Comparison of ENCODE assay signal across 13 mouse cellular contexts in the genomic region with DNA sequence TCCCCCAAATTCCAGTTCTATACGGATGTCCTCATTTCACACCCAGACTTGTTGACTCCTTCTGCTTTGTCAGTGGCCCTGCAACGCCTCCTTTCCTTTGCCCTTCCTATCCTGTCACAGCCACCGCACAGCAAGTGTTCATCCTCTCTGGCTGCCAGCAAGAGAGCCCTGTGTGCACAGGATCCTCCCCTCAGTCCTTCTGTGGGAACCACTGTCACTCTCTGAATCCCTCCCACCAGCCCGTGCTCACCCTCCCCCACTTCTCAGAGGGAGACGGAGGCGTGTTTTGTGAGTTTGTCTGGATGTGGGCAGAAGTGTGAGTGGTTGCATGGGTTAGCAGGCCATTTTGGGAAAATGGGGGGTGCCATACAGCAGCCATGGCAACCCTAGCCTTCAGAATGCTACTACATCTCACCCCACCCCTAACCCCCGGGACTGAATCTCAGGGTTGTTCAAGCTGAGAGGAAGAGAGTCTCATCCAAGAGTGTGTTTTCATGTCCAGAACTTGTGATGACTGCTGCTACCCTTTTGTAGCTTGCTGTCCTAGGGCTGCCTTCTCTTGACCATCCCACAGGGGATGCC. TPM values are rescaled to one million over a fixed set of nuclear protein-coding genes. Genes with fewer than 3 reads are reported as not detected.
DNase-seq lines count a peak whose midpoint lies in the region; ATAC-seq lines count a peak whose summit lies in the region.
"Had no signal": no experiment of that assay in that cellular context is flagged by ENCODE, and none has a peak within 500 bp of the region (broad histone marks: within the 10 kb centered on the region; RNA-seq: fewer than 3 reads in every experiment).

No protein-coding gene starts in this region.

- H3K4me3 ChIP-seq in kidney, embryonic 15.5 days (replicated peaks), result no peak overlapping the region
- H3K4me3 ChIP-seq in neural tube, embryonic 11.5 days (ENCODE audit: low read depth, low read length), result no peak overlapping the region
- H3K4me3 ChIP-seq in hindbrain, embryonic 15.5 days, result no peak overlapping the region
- H3K4me3 ChIP-seq in embryonic facial prominence, embryonic 10.5 days, result no peak overlapping the region
- H3K4me3 ChIP-seq: liver, embryonic 12.5 days had no signal

- peak; percentile 70 for ATAC-seq in kidney, embryonic 15.5 days (replicated peaks; ENCODE audit: low FRiP score)
- ATAC-seq in neural tube, embryonic 11.5 days (ENCODE audit: insufficient read depth, low FRiP score, low TSS enrichment), result no peak
- peak; percentile 73 for ATAC-seq in hindbrain, embryonic 15.5 days (ENCODE audit: low FRiP score, low read depth)
- ATAC-seq: intestine, postnatal 0 days; liver, embryonic 12.5 days had no signal

- H3K36me3 ChIP-seq in kidney, embryonic 15.5 days, result peaks cover 5% of the 10 kb centered on the region; the same call in 1 of the 2 replicates
- no peaks in the 10 kb centered on the region for H3K36me3 ChIP-seq in neural tube, embryonic 11.5 days (ENCODE audit: control insufficient read depth, insufficient read depth, low read length)
- 0 out of 2 replicates have a peak, but pooled peaks cover 4% of the 10 kb centered on the region for H3K36me3 ChIP-seq in hindbrain, embryonic 15.5 days
- H3K36me3 ChIP-seq in embryonic facial prominence, embryonic 10.5 days (replicated peaks), result 0 out of 2 replicates have a peak, but pooled peaks cover 2% of the 10 kb centered on the region

- H3K27me3 ChIP-seq in kidney, embryonic 15.5 days, result no peaks in the 10 kb centered on the region
- H3K27me3 ChIP-seq in neural tube, embryonic 11.5 days (ENCODE audit: control insufficient read depth, insufficient read depth, low read length), result no peaks in the 10 kb centered on the region
- no peaks in the 10 kb centered on the region for H3K27me3 ChIP-seq in hindbrain, embryonic 15.5 days
- H3K27me3 ChIP-seq in embryonic facial prominence, embryonic 10.5 days (replicated peaks; ENCODE audit: low read depth, poor library complexity, severe bottlenecking), result no peaks in the 10 kb centered on the region
- H3K27me3 ChIP-seq: liver, embryonic 12.5 days had no signal

- H3K9me3 ChIP-seq in kidney, embryonic 15.5 days (replicated peaks), result no peaks in the 10 kb centered on the region
- no peaks in the 10 kb centered on the region for H3K9me3 ChIP-seq in neural tube, embryonic 11.5 days (ENCODE audit: control insufficient read depth, low read length)
- no peaks in the 10 kb centered on the region for H3K9me3 ChIP-seq in hindbrain, embryonic 15.5 days
- no peaks in the 10 kb centered on the region for H3K9me3 ChIP-seq in embryonic facial prominence, embryonic 10.5 days
- H3K9me3 ChIP-seq: liver, embryonic 12.5 days had no signal

- H3K4me2 ChIP-seq in kidney, embryonic 15.5 days, result no peak overlapping the region
- no peak overlapping the region for H3K4me2 ChIP-seq in neural tube, embryonic 11.5 days (ENCODE audit: low read depth)
- no peak overlapping the region for H3K4me2 ChIP-seq in hindbrain, embryonic 15.5 days
- H3K4me2 ChIP-seq: liver, embryonic 12.5 days had no signal

- 26% methylated on average over 7 of the region's 7 CpGs for WGBS in kidney, embryonic 15.5 days
- WGBS in neural tube, embryonic 11.5 days, result 47% methylated on average over 7 of the region's 7 CpGs
- 19% methylated on average over 7 of the region's 7 CpGs for WGBS in hindbrain, embryonic 15.5 days
- 44% methylated on average over 7 of the region's 7 CpGs for WGBS in embryonic facial prominence, embryonic 10.5 days

- H3K4me1 ChIP-seq in kidney, embryonic 15.5 days, result peaks cover 6% of the 10 kb centered on the region
- H3K4me1 ChIP-seq in neural tube, embryonic 11.5 days (ENCODE audit: control insufficient read depth, insufficient read depth, low read length), result no peaks in the 10 kb centered on the region; the same call in 1 of the 2 replicates
- H3K4me1 ChIP-seq in hindbrain, embryonic 15.5 days (replicated peaks), result peaks cover 5% of the 10 kb centered on the region; the same call in 1 of the 2 replicates
- H3K4me1 ChIP-seq in embryonic facial prominence, embryonic 10.5 days, result peaks cover 6% of the 10 kb centered on the region

- H3K9ac ChIP-seq in kidney, embryonic 15.5 days, result no peak overlapping the region
- no peak overlapping the region for H3K9ac ChIP-seq in neural tube, embryonic 11.5 days (ENCODE audit: low read length)
- no peak overlapping the region for H3K9ac ChIP-seq in hindbrain, embryonic 15.5 days
- H3K9ac ChIP-seq: liver, embryonic 12.5 days had no signal

- DNase-seq in kidney, postnatal 36 days, result no peak
- peak; percentile 17 for DNase-seq in neural tube, embryonic 11.5 days (ENCODE audit: low spot score)
- no peak for DNase-seq in neural tube, embryonic 10.5 days (ENCODE audit: extremely low spot score, low spot score)
- DNase-seq in right cerebral cortex, postnatal 25 days, result peak; percentile 44
- DNase-seq in embryonic facial prominence, embryonic 10.5 days (ENCODE audit: low spot score), result no peak
- no peak for DNase-seq in spleen, adult 18-20 months
- DNase-seq: adrenal gland, postnatal 25 days; thymus, adult 2 months had no signal

- no peak overlapping the region for H3K27ac ChIP-seq in kidney, embryonic 15.5 days
- H3K27ac ChIP-seq in neural tube, embryonic 11.5 days (ENCODE audit: low read depth, low read length), result no peak overlapping the region
- H3K27ac ChIP-seq in hindbrain, embryonic 15.5 days (replicated peaks), result no peak overlapping the region
- H3K27ac ChIP-seq in embryonic facial prominence, embryonic 10.5 days (replicated peaks), result no peak overlapping the region
- H3K27ac ChIP-seq: liver, embryonic 12.5 days had no signal

RNA-seq across cellular contexts. Expression of gene Gm17364, which starts 5.9 kb away (rescaled TPM):
- not detected in 2 replicates for polyA plus RNA-seq in kidney, embryonic 15.5 days (2015; fragmentation: Nextera tagmentation; extraction: Ambion mirVana)
- not detected in 2 replicates for polyA plus RNA-seq in neural tube, embryonic 11.5 days (2014; fragmentation: Nextera tagmentation; extraction: Ambion mirVana)
- not detected in 2 replicates for polyA plus RNA-seq in hindbrain, embryonic 15.5 days (2015; fragmentation: Nextera tagmentation; extraction: Ambion mirVana)
- polyA plus RNA-seq in embryonic facial prominence, embryonic 10.5 days (2016; fragmentation: Nextera tagmentation; extraction: Ambion mirVana), result not detected in 2 replicates
- polyA plus RNA-seq: cortical plate, adult 2 months; intestine, postnatal 0 days; liver, embryonic 12.5 days; thymus, adult 2 months had no signal

RNA-seq across cellular contexts. Expression of gene Smim13, which starts 18.3 kb away (rescaled TPM):
- 10.1 and 10.7 TPM in 2 replicates for polyA plus RNA-seq in kidney, embryonic 15.5 days (2015; fragmentation: Nextera tagmentation; extraction: Ambion mirVana)
- polyA plus RNA-seq in neural tube, embryonic 11.5 days (2014; fragmentation: Nextera tagmentation; extraction: Ambion mirVana), result 17.8 and 19.4 TPM in 2 replicates
- 28.6 and 30.6 TPM in 2 replicates for polyA plus RNA-seq in hindbrain, embryonic 15.5 days (2015; fragmentation: Nextera tagmentation; extraction: Ambion mirVana)
- 11.3 and 12.1 TPM in 2 replicates for polyA plus RNA-seq in embryonic facial prominence, embryonic 10.5 days (2016; fragmentation: Nextera tagmentation; extraction: Ambion mirVana)

RNA-seq across cellular contexts. Expression of gene Elovl2, which starts 47.7 kb away (rescaled TPM):
- polyA plus RNA-seq in kidney, embryonic 15.5 days (2015; fragmentation: Nextera tagmentation; extraction: Ambion mirVana), result 16.8 and 19.2 TPM in 2 replicates
- polyA plus RNA-seq in neural tube, embryonic 11.5 days (2014; fragmentation: Nextera tagmentation; extraction: Ambion mirVana), result 44.2 and 48.9 TPM in 2 replicates
- polyA plus RNA-seq in hindbrain, embryonic 15.5 days (2015; fragmentation: Nextera tagmentation; extraction: Ambion mirVana), result 35.8 and 40.2 TPM in 2 replicates
- polyA plus RNA-seq in embryonic facial prominence, embryonic 10.5 days (2016; fragmentation: Nextera tagmentation; extraction: Ambion mirVana), result 27.5 and 34.1 TPM in 2 replicates

Comparison
In these comparisons a context has a peak if more than half of its experiments do, and no peak if none do; other contexts are left out.
1. DNase-seq: peak in neural tube, embryonic 11.5 days (single experiment) and right cerebral cortex, postnatal 25 days (single experiment); none in kidney, postnatal 36 days (0 of 2), neural tube, embryonic 10.5 days (single experiment), embryonic facial prominence, embryonic 10.5 days (single experiment) and spleen, adult 18-20 months (0 of 2).